Mouse (Mus musculus) G1E (cell line): ENCODE measurements around the gene Serpina3b. TPM values are rescaled to one million over a fixed set of nuclear protein-coding genes. Genes with fewer than 3 reads are reported as not detected.

ENCODE experiments used
- ATAC-seq: 2 replicates; pipeline ENCODE4 v1.8.0; 2016; ENCODE audit warnings: mild to moderate bottlenecking; ENCODE audit not compliant: insufficient number of reproducible peaks, poor library complexity, low FRiP score, severe bottlenecking; ENCODE audit errors: extremely low read depth
- DNase-seq: peaks from one replicate; pipeline ENCODE4 v3.0.0; 2012; ENCODE audit warnings: low spot score
- H3K27me3 ChIP-seq: 2 replicates; pipeline ENCODE4 v1.6.1; 2012; ENCODE audit warnings: mild to moderate bottlenecking, low read length, inconsistent platforms; ENCODE audit not compliant: insufficient read depth
- H3K36me3 ChIP-seq: replicated peaks from 2 replicates; pipeline ENCODE3; 2012; ENCODE audit warnings: mild to moderate bottlenecking, inconsistent platforms
- H3K4me1 ChIP-seq: 2 replicates; pipeline ENCODE4 v1.6.1; 2012; ENCODE audit warnings: low read depth, low read length, inconsistent platforms, mixed read lengths; ENCODE audit not compliant: insufficient read depth
- H3K4me3 ChIP-seq: 2 replicates; pipeline ENCODE4 v1.5.1; 2012; ENCODE audit warnings: low read depth, mild to moderate bottlenecking, inconsistent platforms, low read length, moderate library complexity, mixed read lengths
- H3K9me3 ChIP-seq: replicated peaks from 2 replicates; pipeline ENCODE4 v1.6.1; 2012; ENCODE audit warnings: inconsistent platforms
- CTCF ChIP-seq: IDR thresholded peaks from 2 replicates; pipeline ENCODE4 v1.5.1; 2012; ENCODE audit warnings: low read depth, low read length, inconsistent platforms, mixed read lengths
- GATA1 ChIP-seq: IDR thresholded peaks from 2 replicates; pipeline ENCODE4 v1.6.1; 2012; ENCODE audit warnings: borderline replicate concordance, low read length, inconsistent platforms, mixed read lengths
- GATA2 ChIP-seq: IDR thresholded peaks from 2 replicates; pipeline ENCODE4 v1.6.1; 2012; ENCODE audit warnings: low read depth, low read length, inconsistent platforms, borderline replicate concordance
- POLR2AphosphoS5 ChIP-seq: IDR thresholded peaks from 2 replicates; pipeline ENCODE4 v1.6.1; 2012; ENCODE audit warnings: low read depth, low read length, inconsistent platforms; ENCODE audit not compliant: insufficient replicate concordance
- TAL1 ChIP-seq: conservative IDR thresholded peaks from 2 replicates; pipeline ENCODE4 v1.6.1; 2012; ENCODE audit warnings: low read depth, low read length, inconsistent platforms, mixed read lengths
- polyA plus RNA-seq: library from polyadenylated mRNA; stranded (reverse); fragments of >175 nt; gene quantifications from 2 replicates; pipeline ENCODE4 v1.2.3, GENCODE M21; 2012
- total RNA-seq, 2 experiments: library from RNA; stranded (forward) in 1 of 2; stranded (reverse) in 1 of 2; fragments of 200-1000 nt in 1 of 2; fragments of >200 nt in 1 of 2; fragmentation: Nextera tagmentation in 1 of 2; gene quantifications; 2 replicates each; pipeline ENCODE4 v1.2.3; 2014 to 2017

Gene Serpina3b
- total and polyA plus RNA-seq, 3 experiments, result 0.22 TPM; not detected in 2

DNA sequence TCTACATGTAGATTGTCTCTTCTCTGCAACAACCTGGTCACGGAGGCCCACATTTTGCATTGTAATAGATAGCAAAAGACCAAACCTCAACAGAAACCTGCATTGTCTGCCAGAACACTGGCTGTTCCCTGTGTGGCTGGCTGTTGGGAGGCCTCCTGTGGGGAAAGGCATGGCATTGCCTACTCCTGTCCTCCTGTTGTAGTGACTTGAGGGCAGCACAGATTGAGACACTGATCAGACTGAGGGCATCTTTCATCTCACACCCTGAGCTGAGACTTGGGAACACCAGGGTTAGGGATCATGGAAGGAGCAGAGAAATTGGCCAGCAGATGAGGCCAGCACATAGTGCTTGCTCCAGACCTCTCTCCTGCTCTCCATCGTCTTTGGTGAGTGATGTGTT lies 10.4 kb downstream of the Serpina3b start:
- Histone ChIP-seq H3K9me3 (peaks cover 64% of the 10 kb centered on the region), H3K36me3 (no peaks in the 10 kb centered on the region), H3K27me3 (no peaks in the 10 kb centered on the region), H3K4me3 (no peak overlapping the region), H3K4me1 (no peaks in the 10 kb centered on the region)
- TF ChIP-seq GATA1, result no peak
- TF ChIP-seq TAL1, result no peak
- no peak for TF ChIP-seq POLR2AphosphoS5
- no peak for TF ChIP-seq GATA2
- DNase-seq, result no peak
- ATAC-seq, result no peak

DNA sequence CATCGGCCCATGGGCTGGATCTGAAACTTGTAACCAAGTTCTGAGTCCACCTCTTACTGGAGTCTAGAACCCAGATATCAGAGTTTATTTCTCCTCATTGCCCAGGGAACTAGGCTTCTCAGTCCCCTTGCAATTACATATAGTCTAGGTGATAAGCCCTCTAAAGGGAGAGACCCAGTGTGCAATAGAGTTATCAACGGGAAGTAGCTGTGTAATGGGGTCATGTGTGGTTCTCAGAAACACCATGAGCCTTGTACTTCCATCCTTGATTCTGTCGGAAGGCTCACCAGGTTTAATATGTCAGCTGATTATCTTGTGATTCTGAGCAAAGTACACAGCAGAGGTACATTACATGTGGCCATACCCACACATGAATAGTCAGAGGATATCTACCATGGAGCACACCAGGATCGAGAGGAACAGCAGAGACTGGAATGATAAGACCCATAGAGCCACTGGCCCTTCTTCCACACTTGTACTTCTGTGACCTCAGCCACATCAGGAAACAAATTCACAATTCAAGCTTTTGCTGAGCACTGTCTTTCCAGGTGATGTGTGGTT lies 12.8 kb downstream of the Serpina3b start:
- TF ChIP-seq GATA2 (no peak), TAL1 (no peak), CTCF (no peak), GATA1 (no peak), POLR2AphosphoS5 (no peak)
- Histone ChIP-seq H3K4me3 (no peak overlapping the region), H3K9me3 (peaks cover 62% of the 10 kb centered on the region), H3K27me3 (no peaks in the 10 kb centered on the region), H3K4me1 (no peaks in the 10 kb centered on the region), H3K36me3 (no peaks in the 10 kb centered on the region)
- ATAC-seq (no peak), DNase-seq (no peak)

DNA sequence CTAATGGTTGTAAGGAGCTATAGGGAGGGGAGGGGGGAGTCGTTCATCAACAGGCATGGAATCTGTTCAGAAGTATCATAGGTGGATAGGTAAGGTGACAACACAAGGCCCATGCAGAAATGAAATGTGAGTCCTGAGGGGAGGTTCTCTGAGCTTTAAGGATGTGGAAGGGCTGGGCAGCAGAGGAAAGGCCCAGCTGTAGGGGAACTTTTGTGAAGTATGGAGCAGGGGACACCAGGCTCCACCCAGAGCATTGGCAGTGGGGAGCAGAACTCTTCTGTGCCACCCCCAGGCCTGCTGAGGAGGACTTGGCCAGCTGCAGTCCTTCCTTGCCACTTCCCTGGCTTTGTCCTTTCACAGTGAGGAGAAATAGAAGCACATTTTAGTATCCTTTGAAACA lies 13.7 kb downstream of the Serpina3b start:
- H3K4me1 ChIP-seq, result no peaks in the 10 kb centered on the region
- H3K36me3 ChIP-seq, result no peaks in the 10 kb centered on the region
- ATAC-seq, result no peak
- no peak for DNase-seq
- H3K9me3 ChIP-seq, result peaks cover 67% of the 10 kb centered on the region
- no peak overlapping the region for H3K4me3 ChIP-seq
- no peak for TF ChIP-seq POLR2AphosphoS5
- no peak for TF ChIP-seq TAL1
- TF ChIP-seq GATA2, result no peak
- no peak for TF ChIP-seq GATA1
- TF ChIP-seq CTCF, result no peak
- H3K27me3 ChIP-seq, result no peaks in the 10 kb centered on the region

DNA sequence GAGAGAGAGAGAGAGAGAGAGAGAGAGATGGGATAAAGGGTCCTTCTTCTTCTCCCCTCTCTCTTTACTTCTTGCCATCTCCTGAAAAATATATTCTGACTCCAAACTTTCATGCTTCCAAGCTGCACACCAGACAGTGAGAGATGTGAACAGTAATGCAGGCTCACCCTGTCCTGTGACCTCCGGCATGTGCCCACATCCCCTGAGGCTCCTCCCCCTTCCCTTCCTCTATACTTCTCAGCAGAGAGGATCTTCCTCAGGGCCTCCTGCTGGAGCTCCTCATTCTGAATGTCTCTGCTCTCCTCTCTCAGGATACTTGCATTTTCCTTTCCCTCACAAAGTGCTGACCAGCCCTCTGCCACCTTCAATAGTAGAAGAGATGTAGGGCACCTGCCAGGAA lies 14.6 kb downstream of the Serpina3b start:
- Histone ChIP-seq H3K9me3 (peaks cover 73% of the 10 kb centered on the region), H3K4me3 (no peak overlapping the region), H3K36me3 (no peaks in the 10 kb centered on the region), H3K4me1 (no peaks in the 10 kb centered on the region), H3K27me3 (no peaks in the 10 kb centered on the region)
- ATAC-seq (no peak), DNase-seq (no peak)
- TF ChIP-seq POLR2AphosphoS5 (no peak), GATA2 (no peak), TAL1 (no peak)

DNA sequence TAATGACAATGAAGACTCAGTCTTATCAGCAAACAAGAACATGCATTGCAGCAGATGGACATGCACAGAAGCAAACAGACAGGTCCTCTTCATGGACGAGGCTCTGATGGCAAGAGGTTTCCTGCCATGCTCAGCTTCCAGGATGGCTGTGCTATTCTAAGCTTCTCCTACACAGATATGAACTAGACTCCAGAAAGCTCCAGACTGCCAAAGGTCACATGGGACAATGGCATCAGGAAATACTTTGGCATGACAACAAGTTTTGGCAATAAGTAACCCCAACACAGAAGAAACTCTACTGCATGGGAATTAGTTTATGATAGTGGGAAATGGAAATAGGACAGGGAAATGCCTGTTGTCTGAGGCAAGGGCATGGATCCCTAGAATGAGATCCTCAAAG lies 15.5 kb downstream of the Serpina3b start:
- Histone ChIP-seq H3K27me3 (no peaks in the 10 kb centered on the region), H3K4me3 (no peak overlapping the region), H3K4me1 (no peaks in the 10 kb centered on the region), H3K36me3 (no peaks in the 10 kb centered on the region), H3K9me3 (peaks cover 75% of the 10 kb centered on the region)
- DNase-seq (no peak), ATAC-seq (no peak)
- TF ChIP-seq CTCF, result no peak
- TF ChIP-seq TAL1, result no peak
- TF ChIP-seq GATA1, result no peak
- no peak for TF ChIP-seq POLR2AphosphoS5
- TF ChIP-seq GATA2, result no peak

DNA sequence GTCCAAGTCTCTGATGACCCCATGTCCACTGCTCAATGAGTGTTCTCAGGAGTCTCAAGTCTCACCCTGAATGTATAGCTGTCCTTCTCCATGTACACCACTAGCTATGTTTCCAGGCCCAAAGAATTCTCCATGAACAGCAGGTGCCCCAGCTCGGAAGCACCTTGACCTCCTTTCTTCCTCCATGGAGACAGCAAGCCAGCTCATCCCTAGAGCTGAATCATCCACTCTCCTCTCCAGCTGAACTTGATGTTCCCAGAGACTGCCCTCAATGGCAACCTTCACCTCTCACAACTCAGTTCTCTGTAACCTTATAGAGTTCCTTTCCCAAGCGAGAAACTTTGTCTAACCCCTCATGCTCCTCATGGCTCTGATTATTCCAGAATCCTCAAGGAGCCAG lies 17.8 kb downstream of the Serpina3b start:
- H3K27me3 ChIP-seq, result no peaks in the 10 kb centered on the region
- TF ChIP-seq GATA1, result no peak
- TF ChIP-seq TAL1, result no peak
- no peak for TF ChIP-seq GATA2
- no peak for TF ChIP-seq CTCF
- TF ChIP-seq POLR2AphosphoS5, result no peak
- no peaks in the 10 kb centered on the region for H3K36me3 ChIP-seq
- no peaks in the 10 kb centered on the region for H3K4me1 ChIP-seq
- DNase-seq (no peak), ATAC-seq (no peak)
- H3K9me3 ChIP-seq, result peaks cover 72% of the 10 kb centered on the region
- H3K4me3 ChIP-seq, result no peak overlapping the region

DNA sequence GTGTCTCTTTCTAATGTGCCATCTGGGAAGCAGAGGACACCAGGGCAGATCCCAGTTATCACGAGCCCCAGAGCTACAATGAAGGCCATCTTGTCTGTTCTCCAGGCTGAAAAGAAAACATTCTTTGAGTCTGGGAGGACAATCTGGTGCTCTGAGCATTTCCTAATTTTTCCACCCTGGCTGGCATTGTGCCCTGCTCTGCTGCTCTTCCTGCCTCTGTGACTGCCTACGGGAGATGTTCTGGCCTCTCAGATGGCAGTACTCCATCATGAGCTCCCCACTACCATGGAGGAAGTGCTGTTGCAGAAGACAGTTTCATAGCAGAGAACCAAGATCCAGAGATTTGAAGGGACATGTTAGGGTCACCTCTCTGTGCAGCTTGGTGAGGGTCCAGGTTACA lies 24.2 kb downstream of the Serpina3b start:
- TF ChIP-seq GATA2, result no peak
- TF ChIP-seq GATA1, result no peak
- no peak for TF ChIP-seq TAL1
- no peak for TF ChIP-seq CTCF
- TF ChIP-seq POLR2AphosphoS5, result no peak

More for the DNA sequence above, 24.2 kb downstream of the Serpina3b start:
- no peak for ATAC-seq
- peaks cover 76% of the 10 kb centered on the region for H3K9me3 ChIP-seq
- H3K27me3 ChIP-seq, result no peaks in the 10 kb centered on the region
- no peaks in the 10 kb centered on the region for H3K36me3 ChIP-seq
- H3K4me3 ChIP-seq, result no peak overlapping the region
- H3K4me1 ChIP-seq, result no peaks in the 10 kb centered on the region
- no peak for DNase-seq
